Mouse (Mus musculus) heart, embryonic 14.5 days (tissue): ENCODE results near the gene Olfr1371. TPM values are rescaled to one million over a fixed set of nuclear protein-coding genes. Genes with fewer than 3 reads are reported as not detected.

Experiments used
- ATAC-seq: fragments of 200-750 bp; cut with Nextera tagmentation; 2 replicates; pipeline ENCODE4 v1.8.0; 2017; ENCODE audit warnings: low read depth, moderate TSS enrichment; ENCODE audit not compliant: insufficient number of reproducible peaks, insufficient read depth, low FRiP score
- H3K27ac ChIP-seq, 2 experiments: fragments of 200-500 bp in 1 of 2; fragments of 300-500 bp in 1 of 2; sonication (generic) in 1 of 2; replicated peaks in 1 of 2; 2 replicates each; pipeline ENCODE4 v1.5.1; 2012 to 2014; ENCODE audit warnings: low read depth in 2 of 2, low read length in 2 of 2, control low read depth in 1 of 2, mild to moderate bottlenecking in 1 of 2, mixed read lengths in 1 of 2; ENCODE audit not compliant: control insufficient read depth in 1 of 2, insufficient read depth in 1 of 2
- H3K27me3 ChIP-seq: fragments of 300-500 bp; sonication (generic); 2 replicates; pipeline ENCODE4 v1.6.1; 2014; ENCODE audit warnings: mild to moderate bottlenecking, low read length, control low read depth; ENCODE audit not compliant: control insufficient read depth, insufficient read depth
- H3K36me3 ChIP-seq: fragments of 300-500 bp; sonication (generic); 2 replicates; pipeline ENCODE4 v1.6.1; 2014; ENCODE audit warnings: mild to moderate bottlenecking, control low read depth, low read length, mixed read lengths; ENCODE audit not compliant: control insufficient read depth, insufficient read depth
- H3K4me1 ChIP-seq, 2 experiments: fragments of 200-500 bp in 1 of 2; fragments of 300-500 bp in 1 of 2; sonication (generic) in 1 of 2; 2 replicates each; pipeline ENCODE4 v1.6.1; 2012 to 2014; ENCODE audit warnings: low read length in 2 of 2, control low read depth in 1 of 2, mixed read lengths in 1 of 2; ENCODE audit not compliant: control insufficient read depth in 2 of 2, insufficient read depth in 2 of 2
- H3K4me2 ChIP-seq: fragments of 300-500 bp; sonication (generic); 2 replicates; pipeline ENCODE4 v1.6.1; 2014; ENCODE audit warnings: mild to moderate bottlenecking, low read length
- H3K4me3 ChIP-seq, 2 experiments: fragments of 200-500 bp in 1 of 2; fragments of 300-500 bp in 1 of 2; sonication (generic) in 1 of 2; 2 replicates each; pipeline ENCODE4 v1.5.1; 2012 to 2014; ENCODE audit warnings: low read length in 2 of 2, mild to moderate bottlenecking in 2 of 2, control low read depth in 1 of 2, low read depth in 1 of 2, moderate library complexity in 1 of 2; ENCODE audit not compliant: control insufficient read depth in 1 of 2, insufficient read depth in 1 of 2
- H3K9ac ChIP-seq: fragments of 300-500 bp; sonication (generic); 2 replicates; pipeline ENCODE4 v1.6.1; 2014; ENCODE audit warnings: mild to moderate bottlenecking, low read length
- H3K9me3 ChIP-seq: fragments of 300-500 bp; sonication (generic); 2 replicates; pipeline ENCODE4 v1.6.1; 2016; ENCODE audit warnings: low read length, control low read depth; ENCODE audit not compliant: control insufficient read depth
- WGBS: fragments of 180-500 bp; shearing (Covaris S2); extraction: QIAGEN DNeasy Blood & Tissue Kit; methylation state at CpG from one replicate; pipeline ENCODE4 v1.1.7; 2014; 5-methylcytosine and 5-hydroxymethylcytosine counted together
- polyA plus RNA-seq: library from polyadenylated mRNA; unstranded; fragments of >200 nt; fragmentation: Nextera tagmentation; extraction: Ambion mirVana; gene quantifications from 2 replicates; pipeline ENCODE4 v1.2.1, GENCODE M21; 2014

Olfr1371 gene
- polyA plus RNA-seq, 1 experiment from 2014 or later, result not detected

GRCm38 (mm10) chr11:52253674-52254375 lies 40.0 kb upstream of the Olfr1371 start:
- Histone ChIP-seq H3K36me3 (peaks cover 30% of the 10 kb centered on the region), H3K27ac (no peak overlapping the region), H3K4me2 (no peak overlapping the region), H3K9me3 (no peaks in the 10 kb centered on the region), H3K4me3 (no peak overlapping the region), H3K9ac (no peak overlapping the region), H3K4me1 (peaks cover 0 to 4% of the 10 kb centered on the region in 2 experiments; a peak in 2 of 4 replicates), H3K27me3 (no peaks in the 10 kb centered on the region)
- WGBS, result 66% methylated on average over 11 of the region's 11 CpGs
- ATAC-seq, result no peak

- no peak for ATAC-seq
- H3K36me3 ChIP-seq, result peaks cover 40% of the 10 kb centered on the region
- no peaks in the 10 kb centered on the region for H3K27me3 ChIP-seq
- H3K4me1 ChIP-seq, result peaks cover 0 to 4% of the 10 kb centered on the region in 2 experiments; a peak in 2 of 4 replicates
- no peak overlapping the region for H3K27ac ChIP-seq
- WGBS, result 63% methylated on average over 1 of the region's 1 CpGs
- no peak overlapping the region for H3K9ac ChIP-seq
- no peak overlapping the region for H3K4me2 ChIP-seq
- H3K4me3 ChIP-seq, result no peak overlapping the region
- no peaks in the 10 kb centered on the region for H3K9me3 ChIP-seq
Measured at GRCm38 (mm10) chr11:52252692-52253091, 38.9 kb upstream of the Olfr1371 start.

DNA sequence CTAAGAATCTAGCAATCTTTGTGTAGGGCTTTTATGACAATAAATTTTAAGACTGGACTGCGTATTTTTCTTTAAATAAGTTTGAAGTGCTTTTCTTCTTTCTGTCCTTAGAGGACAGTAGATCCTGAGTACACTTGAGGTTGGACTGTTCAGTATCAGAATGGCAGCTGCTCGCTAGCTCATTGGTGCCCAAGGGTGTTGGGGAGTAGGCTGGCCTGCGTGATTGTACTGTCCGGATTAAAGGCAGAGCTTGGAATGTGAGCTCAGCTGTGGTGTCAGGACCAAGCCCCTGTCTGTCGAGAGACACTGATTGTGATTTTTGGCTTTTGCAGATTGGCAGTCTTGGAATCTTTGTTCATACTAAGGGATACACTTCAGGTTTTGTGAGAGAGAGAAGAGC lies 38.0 kb upstream of the Olfr1371 start:
- H3K36me3 ChIP-seq, result peaks cover 44% of the 10 kb centered on the region
- ATAC-seq, result no peak
- no peak overlapping the region for H3K9ac ChIP-seq
- no peaks in the 10 kb centered on the region for H3K27me3 ChIP-seq
- 37% methylated on average over 5 of the region's 5 CpGs for WGBS
- no peaks in the 10 kb centered on the region for H3K9me3 ChIP-seq
- H3K4me1 ChIP-seq, result peaks cover 0 to 4% of the 10 kb centered on the region in 2 experiments; a peak in 2 of 4 replicates
- no peak overlapping the region for H3K4me3 ChIP-seq
- no peak overlapping the region for H3K4me2 ChIP-seq
- no peak overlapping the region for H3K27ac ChIP-seq

- peaks cover 68% of the 10 kb centered on the region for H3K36me3 ChIP-seq
- H3K4me3 ChIP-seq, result no peak overlapping the region
- H3K4me2 ChIP-seq, result no peak overlapping the region
- peaks cover 0 to 4% of the 10 kb centered on the region in 2 experiments; a peak in 2 of 4 replicates for H3K4me1 ChIP-seq
- 90% methylated on average over 2 of the region's 2 CpGs for WGBS
- H3K27me3 ChIP-seq, result no peaks in the 10 kb centered on the region
- no peak overlapping the region for H3K9ac ChIP-seq
- ATAC-seq, result no peak
- H3K27ac ChIP-seq, result no peak overlapping the region
- H3K9me3 ChIP-seq, result no peaks in the 10 kb centered on the region
Measured at GRCm38 (mm10) chr11:52249452-52249851, 35.7 kb upstream of the Olfr1371 start.

GRCm38 (mm10) chr11:52240898-52241542 lies 27.2 kb upstream of the Olfr1371 start:
- 85% methylated on average over 4 of the region's 4 CpGs for WGBS
- H3K9ac ChIP-seq, result no peak overlapping the region
- no peak overlapping the region for H3K4me2 ChIP-seq
- H3K9me3 ChIP-seq, result no peaks in the 10 kb centered on the region
- H3K36me3 ChIP-seq, result peaks cover 78% of the 10 kb centered on the region
- no peak overlapping the region for H3K27ac ChIP-seq
- H3K4me1 ChIP-seq, result no peaks in the 10 kb centered on the region
- no peak overlapping the region for H3K4me3 ChIP-seq
- H3K27me3 ChIP-seq, result no peaks in the 10 kb centered on the region
- no peak for ATAC-seq

DNA sequence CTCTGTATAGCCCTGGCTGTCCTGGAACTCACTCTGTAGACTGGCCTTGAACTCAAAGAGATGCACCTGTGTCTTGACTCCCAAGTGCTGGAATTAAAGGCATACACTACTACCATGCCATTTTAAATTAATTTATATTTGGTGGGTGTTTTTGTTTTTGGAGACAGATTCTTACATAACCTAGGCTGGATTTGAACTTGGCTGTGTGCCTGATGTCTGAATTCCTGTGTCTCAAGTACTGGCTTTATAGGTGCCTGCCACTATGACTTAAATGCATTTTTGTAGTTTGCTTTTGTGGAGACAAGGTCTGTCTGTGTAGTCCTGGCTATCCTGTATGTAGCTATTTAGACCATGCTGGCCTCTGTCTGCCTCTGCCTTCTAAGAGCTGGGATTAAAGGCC lies 20.7 kb upstream of the Olfr1371 start:
- Histone ChIP-seq H3K27me3 (no peaks in the 10 kb centered on the region), H3K4me2 (no peak overlapping the region; the same call in 1 of the 2 replicates), H3K27ac (no peak overlapping the region), H3K4me1 (peaks cover 5 to 26% of the 10 kb centered on the region in 2 experiments; a peak in 2 of 4 replicates), H3K4me3 (no peak overlapping the region), H3K36me3 (peaks cover 30% of the 10 kb centered on the region), H3K9ac (0 out of 2 replicates have a peak overlapping the region, but pooled peaks have one; percentile 9), H3K9me3 (no peaks in the 10 kb centered on the region)
- no peak for ATAC-seq

DNA sequence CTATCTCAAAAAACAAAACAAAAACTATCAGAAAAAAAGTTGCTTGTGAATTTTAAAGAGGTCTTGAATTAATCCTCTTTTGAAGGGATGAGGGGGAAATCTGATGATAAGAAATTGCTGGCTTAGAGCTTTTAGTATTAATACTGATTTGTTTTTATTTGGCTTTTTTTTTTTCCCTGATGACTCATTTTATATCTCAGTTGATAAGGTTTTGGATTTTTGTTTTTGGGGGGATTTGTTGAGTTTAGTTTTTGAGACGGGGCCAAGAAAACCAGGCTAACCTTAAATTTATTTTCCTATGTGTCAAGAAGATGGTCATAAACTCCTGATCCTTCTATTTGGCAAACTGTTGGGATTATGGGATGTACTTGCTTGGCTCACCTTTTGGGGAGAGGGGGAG lies 20.1 kb upstream of the Olfr1371 start:
- peaks cover 25% of the 10 kb centered on the region for H3K36me3 ChIP-seq
- H3K9me3 ChIP-seq, result no peaks in the 10 kb centered on the region
- no peaks in the 10 kb centered on the region for H3K27me3 ChIP-seq
- H3K27ac ChIP-seq, result no peak overlapping the region
- 90% methylated on average over 1 of the region's 1 CpGs for WGBS
- ATAC-seq, result no peak
- H3K9ac ChIP-seq, result no peak overlapping the region
- H3K4me3 ChIP-seq, result no peak overlapping the region
- peaks cover 5 to 26% of the 10 kb centered on the region in 2 experiments; a peak in 2 of 4 replicates for H3K4me1 ChIP-seq
- peak overlapping the region; percentile 80; the same call in 1 of the 2 replicates for H3K4me2 ChIP-seq
